Mouse (Mus musculus) intestine, postnatal 0 days (tissue): ENCODE data around the gene Chd5. TPM values are rescaled to one million over a fixed set of nuclear protein-coding genes. Genes with fewer than 3 reads are reported as not detected.

Source experiments
- ATAC-seq: fragments of 200-750 bp; cut with Nextera tagmentation; 2 replicates; pipeline ENCODE4 v1.8.0; 2017; ENCODE audit warnings: mild to moderate bottlenecking, moderate TSS enrichment, moderate library complexity
- H3K27ac ChIP-seq: fragments of 300-500 bp; sonication (generic); 2 replicates; pipeline ENCODE4 v1.5.1; 2014; ENCODE audit warnings: mild to moderate bottlenecking, low read depth, low read length, moderate library complexity
- H3K27me3 ChIP-seq: fragments of 300-500 bp; sonication (generic); replicated peaks from 2 replicates; pipeline ENCODE4 v1.6.1; 2014; ENCODE audit warnings: low read length, mixed read lengths; ENCODE audit not compliant: control insufficient read depth, insufficient read depth
- H3K36me3 ChIP-seq: fragments of 300-500 bp; sonication (generic); 2 replicates; pipeline ENCODE4 v1.6.1; 2014; ENCODE audit warnings: mild to moderate bottlenecking, moderate library complexity; ENCODE audit not compliant: control insufficient read depth, insufficient read depth
- H3K4me1 ChIP-seq: fragments of 300-500 bp; sonication (generic); replicated peaks from 2 replicates; pipeline ENCODE4 v1.6.1; 2014; ENCODE audit warnings: antibody characterized with exemption, low read length, mixed read lengths; ENCODE audit not compliant: control insufficient read depth, insufficient read depth
- H3K4me2 ChIP-seq: fragments of 300-500 bp; sonication (generic); replicated peaks from 2 replicates; pipeline ENCODE4 v1.6.1; 2014; ENCODE audit warnings: low read depth, mild to moderate bottlenecking, moderate library complexity
- H3K4me3 ChIP-seq: fragments of 300-500 bp; sonication (generic); 2 replicates; pipeline ENCODE4 v1.5.1; 2014; ENCODE audit warnings: low read depth, low read length
- H3K9ac ChIP-seq: fragments of 300-500 bp; sonication (generic); 2 replicates; pipeline ENCODE4 v1.6.1; 2014; ENCODE audit warnings: mild to moderate bottlenecking, low read depth, low read length
- H3K9me3 ChIP-seq: fragments of 300-500 bp; sonication (generic); 2 replicates; pipeline ENCODE4 v1.6.1; 2016; ENCODE audit warnings: mixed run types; ENCODE audit not compliant: control insufficient read depth
- CTCF ChIP-seq: sonication (generic); IDR thresholded peaks from 2 replicates; pipeline ENCODE4 v1.5.1; 2016; ENCODE audit warnings: low read depth, mild to moderate bottlenecking, control low read depth, antibody characterized with exemption, moderate library complexity
- WGBS: fragments of 180-500 bp; shearing (Covaris S2); extraction: QIAGEN DNeasy Blood & Tissue Kit; methylation state at CpG from one replicate; pipeline ENCODE4 v1.1.7; 2014; 5-methylcytosine and 5-hydroxymethylcytosine counted together
- polyA plus RNA-seq: library from polyadenylated mRNA; unstranded; fragments of >200 nt; fragmentation: Nextera tagmentation; extraction: Ambion mirVana; gene quantifications from 2 replicates; pipeline ENCODE4 v1.2.1, GENCODE M21; 2015

Chd5 gene
- polyA plus RNA-seq, 1 experiment from 2014 or later = 1.5 TPM

- peak; percentile 22; the same call in 1 of the 2 replicates for ATAC-seq
- H3K4me2 ChIP-seq = peak overlapping the region; percentile 67; the same call in 1 of the 2 replicates
Observed at GRCm38 (mm10) chr4:152313934-152314333, 24.5 kb upstream of the Chd5 start.

GRCm38 (mm10) chr4:152315498-152316213 is 22.8 kb upstream of the Chd5 start:
- Histone ChIP-seq H3K9me3 (no peaks in the 10 kb centered on the region), H3K4me2 (peak overlapping the region; percentile 35; the same call in 1 of the 2 replicates), H3K4me3 (peak overlapping the region; percentile 9), H3K27me3 (peaks cover 64% of the 10 kb centered on the region), H3K9ac (no peak overlapping the region), H3K36me3 (no peaks in the 10 kb centered on the region), H3K4me1 (no peaks in the 10 kb centered on the region; the same call in 1 of the 2 replicates), H3K27ac (no peak overlapping the region)
- no peak for ATAC-seq
- 3% methylated on average over 43 of the region's 43 CpGs for WGBS
- no peak for TF ChIP-seq CTCF

More at GRCm38 (mm10) chr4:152313934-152314333, 24.5 kb upstream of the Chd5 start:
- H3K4me3 ChIP-seq = no peak overlapping the region
- H3K9me3 ChIP-seq = no peaks in the 10 kb centered on the region
- H3K36me3 ChIP-seq = 0 out of 2 replicates have a peak, but pooled peaks cover 1% of the 10 kb centered on the region
- H3K9ac ChIP-seq = no peak overlapping the region
- H3K27ac ChIP-seq = no peak overlapping the region
- peaks cover 64% of the 10 kb centered on the region for H3K27me3 ChIP-seq
- no peaks in the 10 kb centered on the region; the same call in 1 of the 2 replicates for H3K4me1 ChIP-seq
- TF ChIP-seq CTCF = peak; percentile 61

- no peak for ATAC-seq
- WGBS = 85% methylated on average over 6 of the region's 6 CpGs
Observed at GRCm38 (mm10) chr4:152317631-152318033, 20.8 kb upstream of the Chd5 start.

GRCm38 (mm10) chr4:152318517-152319234 is 19.8 kb upstream of the Chd5 start, which contains the start of gene Rnf207:
Rnf207 (minus strand) TSS chr4:152318993.
- H3K9me3 ChIP-seq = no peaks in the 10 kb centered on the region
- no peak within 1 kb of the TSS for H3K9ac ChIP-seq
- TF ChIP-seq CTCF = peak; percentile 75
- ATAC-seq = 0 out of 2 replicates have a peak, but pooled peaks have one; percentile 14
- no peaks in the 10 kb centered on the region for H3K36me3 ChIP-seq
- no peak within 1 kb of the TSS for H3K27ac ChIP-seq
- H3K4me1 ChIP-seq = no peaks in the 10 kb centered on the region
- WGBS = 4% methylated on average over 26 of the region's 26 CpGs
- H3K27me3 ChIP-seq = peaks cover 39% of the 10 kb centered on the region
- peak within 1 kb of the TSS; percentile 55 for H3K4me2 ChIP-seq
- peak within 1 kb of the TSS; percentile 20 for H3K4me3 ChIP-seq

More at GRCm38 (mm10) chr4:152317631-152318033, 20.8 kb upstream of the Chd5 start:
- no peak for TF ChIP-seq CTCF
- Histone ChIP-seq H3K36me3 (no peaks in the 10 kb centered on the region), H3K27ac (no peak overlapping the region), H3K4me2 (no peak overlapping the region), H3K4me1 (no peaks in the 10 kb centered on the region; the same call in 1 of the 2 replicates), H3K4me3 (no peak overlapping the region), H3K9me3 (no peaks in the 10 kb centered on the region), H3K9ac (no peak overlapping the region), H3K27me3 (peaks cover 49% of the 10 kb centered on the region)

GRCm38 (mm10) chr4:152321464-152321863 is 17.0 kb upstream of the Chd5 start:
- TF ChIP-seq CTCF = no peak
- Histone ChIP-seq H3K4me2 (no peak overlapping the region), H3K36me3 (no peaks in the 10 kb centered on the region), H3K27ac (no peak overlapping the region), H3K4me3 (no peak overlapping the region), H3K9ac (no peak overlapping the region), H3K9me3 (no peaks in the 10 kb centered on the region), H3K27me3 (peaks cover 11% of the 10 kb centered on the region), H3K4me1 (no peaks in the 10 kb centered on the region)
- 64% methylated on average over 5 of the region's 5 CpGs for WGBS
- ATAC-seq = no peak
